11 mouse cellular contexts compared by ENCODE assay signal in genomic region chr10:100170836-100171235, GRCm38 (mm10).
DNase-seq lines count a peak whose midpoint lies in the region; ATAC-seq and TF ChIP-seq lines count a peak whose summit lies in the region.
"Had no signal": no experiment of that assay in that cellular context is flagged by ENCODE, and none has a peak within 500 bp of the region (broad histone marks: within the 10 kb centered on the region; RNA-seq: fewer than 3 reads in every experiment).

No protein-coding gene starts in this region.

- TF ChIP-seq CTCF in forebrain, postnatal 0 days (IDR thresholded peaks at IDR 0.05; ENCODE audit: low read depth), result peak; percentile 41; the same call in 1 of the 2 replicates
- peak; percentile 49 for TF ChIP-seq CTCF in Patski (IDR thresholded peaks at IDR 0.05)
- TF ChIP-seq CTCF in lung, postnatal 0 days (IDR thresholded peaks at IDR 0.05), result peak; percentile 71

- in situ Hi-C loops in Patski (cut with MboI; ENCODE audit: low pct_unique_long_range_greater_than_20kb), result no loop called here

- CTCF ChIA-PET in Patski (lab: Charles Lee), result interaction anchor here (1.0 to 2.2 kb wide), 3 partner anchors 10 to 532 kb away, joined by 3 to 10 read pairs (median 8); no protein-coding TSS in a partner anchor

- no peak for TF ChIP-seq EP300 in lung, postnatal 0 days (IDR thresholded peaks at IDR 0.05)

- peak; percentile 31 for DNase-seq in forebrain, postnatal 0 days
- no peak for DNase-seq in forebrain, embryonic 10.5 days (ENCODE audit: extremely low spot score, low spot score)
- peak; percentile 10 for DNase-seq in limb, embryonic 14.5 days (ENCODE audit: low spot score)
- no peak for DNase-seq in limb, embryonic 10.5 days (ENCODE audit: low spot score)
- no peak for DNase-seq in Patski (ENCODE audit: low read depth, low spot score)
- peak; percentile 52 for DNase-seq in lung, postnatal 0 days (ENCODE audit: low spot score)
- no peak for DNase-seq in spleen, postnatal 36 days (ENCODE audit: low spot score in 2 of 2)
- DNase-seq in urinary bladder, postnatal 36 days (ENCODE audit: low spot score in 2 of 2), result no peak

- no peak overlapping the region for H3K4me3 ChIP-seq in forebrain, postnatal 0 days (ENCODE audit: low read depth, low read length)
- no peak overlapping the region for H3K4me3 ChIP-seq in forebrain, embryonic 10.5 days
- H3K4me3 ChIP-seq in limb, embryonic 14.5 days (replicated peaks; ENCODE audit: low read length), result no peak overlapping the region
- no peak overlapping the region for H3K4me3 ChIP-seq in limb, embryonic 10.5 days
- H3K4me3 ChIP-seq in lung, postnatal 0 days (ENCODE audit: low read depth, low read length), result no peak overlapping the region
- H3K4me3 ChIP-seq: neural tube, embryonic 12.5 days; stomach, embryonic 15.5 days had no signal

- H3K36me3 ChIP-seq in forebrain, postnatal 0 days (ENCODE audit: insufficient read depth), result no peaks in the 10 kb centered on the region
- H3K36me3 ChIP-seq in forebrain, embryonic 10.5 days (replicated peaks), result no peaks in the 10 kb centered on the region
- no peaks in the 10 kb centered on the region for H3K36me3 ChIP-seq in limb, embryonic 14.5 days (ENCODE audit: control insufficient read depth, insufficient read depth, low read length)
- no peaks in the 10 kb centered on the region for H3K36me3 ChIP-seq in limb, embryonic 10.5 days
- no peaks in the 10 kb centered on the region for H3K36me3 ChIP-seq in lung, postnatal 0 days (ENCODE audit: insufficient read depth, low read length)
- H3K36me3 ChIP-seq: neural tube, embryonic 12.5 days; stomach, embryonic 15.5 days had no signal

- no peak overlapping the region for H3K9ac ChIP-seq in forebrain, postnatal 0 days
- H3K9ac ChIP-seq in limb, embryonic 14.5 days (ENCODE audit: low read depth, low read length, severe bottlenecking), result no peak overlapping the region
- H3K9ac ChIP-seq in lung, postnatal 0 days (replicated peaks; ENCODE audit: low read depth), result no peak overlapping the region
- H3K9ac ChIP-seq: neural tube, embryonic 12.5 days; stomach, embryonic 15.5 days had no signal

- no peaks in the 10 kb centered on the region for H3K9me3 ChIP-seq in forebrain, postnatal 0 days (ENCODE audit: low read length)
- H3K9me3 ChIP-seq in forebrain, embryonic 10.5 days, result no peaks in the 10 kb centered on the region
- H3K9me3 ChIP-seq in limb, embryonic 14.5 days (ENCODE audit: control insufficient read depth, low read length), result no peaks in the 10 kb centered on the region
- H3K9me3 ChIP-seq in limb, embryonic 10.5 days (replicated peaks), result no peaks in the 10 kb centered on the region
- H3K9me3 ChIP-seq in lung, postnatal 0 days (ENCODE audit: low read length), result no peaks in the 10 kb centered on the region
- H3K9me3 ChIP-seq: neural tube, embryonic 12.5 days; stomach, embryonic 15.5 days had no signal

- no peak overlapping the region for H3K4me2 ChIP-seq in forebrain, postnatal 0 days (ENCODE audit: low read depth)
- no peak overlapping the region for H3K4me2 ChIP-seq in limb, embryonic 14.5 days (replicated peaks; ENCODE audit: low read depth, low read length, severe bottlenecking)
- no peak overlapping the region for H3K4me2 ChIP-seq in lung, postnatal 0 days (replicated peaks; ENCODE audit: low read depth, low read length)
- H3K4me2 ChIP-seq: neural tube, embryonic 12.5 days; stomach, embryonic 15.5 days had no signal

- H3K27me3 ChIP-seq in forebrain, postnatal 0 days (ENCODE audit: insufficient read depth, low read length), result no peaks in the 10 kb centered on the region
- H3K27me3 ChIP-seq in forebrain, embryonic 10.5 days (ENCODE audit: poor library complexity, severe bottlenecking), result no peaks in the 10 kb centered on the region
- H3K27me3 ChIP-seq in limb, embryonic 14.5 days (ENCODE audit: control insufficient read depth, insufficient read depth, low read length), result no peaks in the 10 kb centered on the region
- H3K27me3 ChIP-seq in limb, embryonic 10.5 days (ENCODE audit: low read depth, poor library complexity, severe bottlenecking), result no peaks in the 10 kb centered on the region
- H3K27me3 ChIP-seq in Patski, result peaks cover 7% of the 10 kb centered on the region
- H3K27me3 ChIP-seq in lung, postnatal 0 days (replicated peaks; ENCODE audit: insufficient read depth, low read length), result no peaks in the 10 kb centered on the region
- H3K27me3 ChIP-seq: neural tube, embryonic 12.5 days; stomach, embryonic 15.5 days had no signal

- H3K27ac ChIP-seq in forebrain, postnatal 0 days (ENCODE audit: low read depth, low read length), result no peak overlapping the region
- no peak overlapping the region for H3K27ac ChIP-seq in forebrain, embryonic 10.5 days
- no peak overlapping the region for H3K27ac ChIP-seq in limb, embryonic 14.5 days (replicated peaks; ENCODE audit: low read depth, low read length)
- H3K27ac ChIP-seq in limb, embryonic 10.5 days, result no peak overlapping the region
- H3K27ac ChIP-seq in lung, postnatal 0 days (ENCODE audit: low read length), result no peak overlapping the region
- H3K27ac ChIP-seq: neural tube, embryonic 12.5 days; stomach, embryonic 15.5 days had no signal

- no peak for TF ChIP-seq POLR2A in limb, embryonic 14.5 days (IDR thresholded peaks at IDR 0.05; ENCODE audit: borderline replicate concordance, extremely low read depth, insufficient read depth, insufficient read length)

- POLR2A ChIA-PET in Patski (lab: Charles Lee), result no interaction called here

- 0 out of 2 replicates have a peak, but pooled peaks have one; percentile 47 for ATAC-seq in forebrain, postnatal 0 days
- no peak for ATAC-seq in limb, embryonic 14.5 days (ENCODE audit: low FRiP score, low read depth)
- ATAC-seq in Patski, result peak; percentile 51
- ATAC-seq in lung, postnatal 0 days, result no peak
- ATAC-seq: intestine, embryonic 16.5 days had no signal

- no peaks in the 10 kb centered on the region for H3K4me1 ChIP-seq in forebrain, postnatal 0 days (ENCODE audit: insufficient read depth)
- H3K4me1 ChIP-seq in forebrain, embryonic 10.5 days, result no peaks in the 10 kb centered on the region
- H3K4me1 ChIP-seq in limb, embryonic 14.5 days (ENCODE audit: control insufficient read depth, insufficient read depth, low read length), result no peaks in the 10 kb centered on the region
- H3K4me1 ChIP-seq in limb, embryonic 10.5 days, result no peaks in the 10 kb centered on the region
- H3K4me1 ChIP-seq in lung, postnatal 0 days (ENCODE audit: insufficient read depth, low read depth, low read length), result no peaks in the 10 kb centered on the region
- H3K4me1 ChIP-seq: neural tube, embryonic 12.5 days; stomach, embryonic 15.5 days had no signal

Comparison
In these comparisons a context has a peak if more than half of its experiments do, and no peak if none do; other contexts are left out.
1. DNase-seq: peak in forebrain, postnatal 0 days (single experiment), limb, embryonic 14.5 days (single experiment) and lung, postnatal 0 days (single experiment); none in forebrain, embryonic 10.5 days (single experiment), limb, embryonic 10.5 days (single experiment), Patski (single experiment), spleen, postnatal 36 days (0 of 2) and urinary bladder, postnatal 36 days (0 of 2).
2. ATAC-seq: peak in forebrain, postnatal 0 days (single experiment) and Patski (single experiment); none in limb, embryonic 14.5 days (single experiment) and lung, postnatal 0 days (single experiment).
3. Peak in every context shown above with its lines, with median percentiles within 50 percentile points of each other: CTCF ChIP-seq.